Mouse (Mus musculus) layer of hippocampus, postnatal 25 days (tissue): Measurements from ENCODE around the gene Cep89. TPM values are rescaled to one million over a fixed set of nuclear protein-coding genes. Genes with fewer than 3 reads are reported as not detected.

Source experiments
- DNase-seq, 2 experiments: peaks; one replicate each; pipeline ENCODE4 v3.0.0; 2022; ENCODE audit warnings: mixed read lengths in 2 of 2, low spot score in 1 of 2; ENCODE audit errors: extremely low spot score in 1 of 2
- total RNA-seq, 2 experiments: library from RNA; stranded (reverse); gene quantifications; 2 replicates each; pipeline ENCODE4 v1.2.3; 2021

The Cep89 gene
- total RNA-seq, 2 experiments from 2014 or later, result 11.8 to 22.6 TPM

GRCm38 (mm10) chr7:35476457-35476856, 79.6 kb downstream of the Cep89 start:
- no peak for DNase-seq

- no peak for DNase-seq
These were observed 88.3 kb downstream of the Cep89 start for GRCm38 (mm10) chr7:35485126-35485525.

DNA sequence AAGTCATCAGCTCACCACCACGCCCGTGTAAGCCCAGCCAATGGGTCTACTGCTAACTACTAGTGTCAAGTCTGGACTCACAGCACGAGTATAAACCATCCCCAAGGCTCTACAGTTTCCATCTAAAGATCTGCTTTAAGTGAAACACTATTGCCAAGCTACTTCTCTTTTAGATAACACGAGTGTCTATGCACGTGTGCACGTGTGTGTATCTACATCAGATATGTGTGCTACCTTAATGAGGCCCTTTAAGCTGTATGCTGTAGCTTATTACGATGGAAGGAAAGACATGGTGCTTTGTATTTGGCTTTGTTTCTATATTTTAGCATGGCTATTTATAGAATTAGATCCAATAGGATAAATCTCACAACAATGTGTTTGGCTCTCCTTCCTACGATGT, 89.7 kb downstream of the Cep89 start:
- DNase-seq, result no peak

Other genes starting within 250 kb of the Cep89 start
- gene Slc7a10, start 210.7 kb upstream of the Cep89 start, total RNA-seq, result 10 to 100 TPM; 49.4 to 52.3 TPM
- 10 to 100 TPM; 69.7 to 76.6 TPM for gene Lrp3, start 181.5 kb upstream of the Cep89 start, total RNA-seq
- gene Gpatch1, start 78.6 kb upstream of the Cep89 start, total RNA-seq, result 10 to 100 TPM; 24.2 to 24.4 TPM
- 1 to 10 TPM; 3.1 to 4.2 TPM for gene Rhpn2, start 62.9 kb upstream of the Cep89 start, total RNA-seq
- gene Faap24, start 199 bp upstream of the Cep89 start, total RNA-seq, result 1 to 10 TPM; 5.3 to 6.9 TPM
- gene Slc7a9, start 51.8 kb downstream of the Cep89 start, total RNA-seq, result not detected
- under 1 TPM; 0.39 to 0.89 TPM for gene Tdrd12, start 140.7 kb downstream of the Cep89 start, total RNA-seq
- gene Nudt19, start 159.3 kb downstream of the Cep89 start, total RNA-seq, result 10 to 100 TPM; 65.8 to 73.0 TPM
- gene Rgs9bp, start 188.5 kb downstream of the Cep89 start, total RNA-seq, result under 1 TPM; 0.30 to 0.31 TPM
- 10 to 100 TPM; 31.6 to 40.0 TPM for gene Ankrd27, start 189.2 kb downstream of the Cep89 start, total RNA-seq